Mouse (Mus musculus): ENCODE results near the gene Gm21903.
"Not testable (repeated sequence)": the region's sequence is repeated elsewhere in the genome, so short reads cannot be mapped to it uniquely, and the experiment has no call there.

The Gm21903 gene

GRCm38 (mm10) chr17:39043241-39043640 is at the start of gene Gm21903:
TSS of gene Gm21903 (minus strand) at chr17:39043341.
- in situ Hi-C loops (cut with MboI, MseI): no loop called here

- in situ Hi-C loops (cut with MboI, MseI): no loop called here
Measured at GRCm38 (mm10) chr17:39076937-39077336, 33.8 kb upstream of the Gm21903 start, which contains the start of gene Esp23. TSS of gene Esp23 (minus strand) at chr17:39077037.

- in situ Hi-C loops (cut with MboI, MseI): no loop called here
Measured at GRCm38 (mm10) chr17:39063641-39064040, 20.5 kb upstream of the Gm21903 start.

- in situ Hi-C loops (cut with MboI, MseI): not testable (repeated sequence)
Measured at GRCm38 (mm10) chr17:39036395-39036794, 6.7 kb downstream of the Gm21903 start, which contains the start of gene Esp24. TSS of gene Esp24 (plus strand) at chr17:39036695.

- in situ Hi-C loops (cut with MboI, MseI): no loop called here
Measured at GRCm38 (mm10) chr17:39017184-39017583, 26.0 kb downstream of the Gm21903 start.

GRCm38 (mm10) chr17:39010675-39011638 is 32.2 kb downstream of the Gm21903 start:
- in situ Hi-C loops (cut with MboI, MseI): no loop called here

GRCm38 (mm10) chr17:39009846-39010245 is 33.3 kb downstream of the Gm21903 start:
- in situ Hi-C loops (cut with MboI, MseI): loop anchor here in 1 of 2 experiments (10.0 kb wide), 1 partner anchor 855 kb away; no protein-coding TSS in a partner anchor

Measured in T-helper 17 cell (primary cell).